Mouse (Mus musculus) CH12.LX (cell line): ENCODE results near the gene Trim33. TPM values are rescaled to one million over a fixed set of nuclear protein-coding genes. Genes with fewer than 3 reads are reported as not detected.

Experiments used
- DNase-seq: peaks from one replicate; pipeline ENCODE4 v3.0.0-alpha.2; 2013; ENCODE audit errors: extremely low read depth
- H3K27ac ChIP-seq: 2 replicates; pipeline ENCODE4 v1.5.1; 2012; ENCODE audit warnings: low read depth, mild to moderate bottlenecking, control low read depth, moderate library complexity; ENCODE audit not compliant: insufficient read depth
- H3K27me3 ChIP-seq: replicated peaks from 2 replicates; pipeline ENCODE3; 2012; ENCODE audit warnings: inconsistent platforms
- H3K36me3 ChIP-seq, 2 experiments: replicated peaks in 1 of 2; 2 replicates each; pipeline versions ENCODE3 to v1.6.1; 2012; ENCODE audit warnings: inconsistent platforms in 1 of 2, low read length in 1 of 2, mild to moderate bottlenecking in 1 of 2, mixed read lengths in 1 of 2, moderate library complexity in 1 of 2; ENCODE audit not compliant: control insufficient read depth in 1 of 2, insufficient read depth in 1 of 2
- H3K4me1 ChIP-seq, 2 experiments: 2 replicates each; pipeline ENCODE4 v1.6.1; 2012; ENCODE audit warnings: inconsistent platforms in 1 of 2, moderate library complexity in 1 of 2; ENCODE audit not compliant: insufficient read depth in 2 of 2, control insufficient read depth in 1 of 2
- H3K4me2 ChIP-seq: 2 replicates; pipeline ENCODE4 v1.6.1; 2012; ENCODE audit warnings: low read depth, mild to moderate bottlenecking, control low read depth; ENCODE audit not compliant: poor library complexity, insufficient read depth, severe bottlenecking
- H3K4me3 ChIP-seq, 3 experiments: fragments of 150-350 bp in 1 of 3; sonication (generic) in 1 of 3; replicated peaks in 1 of 3; 2 replicates each; pipeline versions ENCODE3 to v1.5.1; 2011 to 2012; ENCODE audit warnings: low read depth in 2 of 3, low read length in 2 of 3, mild to moderate bottlenecking in 2 of 3, moderate library complexity in 2 of 3, control low read depth in 1 of 3, improper control_type of control experiment in 1 of 3, inconsistent platforms in 1 of 3, mixed read lengths in 1 of 3; ENCODE audit not compliant: poor library complexity in 1 of 3
- H3K79me2 ChIP-seq: replicated peaks from 2 replicates; pipeline ENCODE4 v1.6.1; 2012; ENCODE audit warnings: mild to moderate bottlenecking, moderate library complexity; ENCODE audit not compliant: control insufficient read depth, poor library complexity, insufficient read depth, severe bottlenecking; ENCODE audit errors: extremely low read depth
- H3K9ac ChIP-seq: 2 replicates; pipeline ENCODE4 v1.6.1; 2012; ENCODE audit warnings: low read depth, mild to moderate bottlenecking, control low read depth, moderate library complexity; ENCODE audit not compliant: insufficient read depth
- H3K9me3 ChIP-seq: replicated peaks from 2 replicates; pipeline ENCODE3; 2012; ENCODE audit warnings: low read length, inconsistent platforms, mixed read lengths
- BHLHE40 ChIP-seq: IDR thresholded peaks from 2 replicates; pipeline ENCODE4 v1.6.1; 2011; ENCODE audit warnings: mild to moderate bottlenecking, low read depth, low read length, improper control_type of control experiment
- CHD1 ChIP-seq: IDR thresholded peaks from 2 replicates; pipeline ENCODE4 v1.6.1; 2012; ENCODE audit warnings: low read depth, low read length, improper control_type of control experiment, inconsistent platforms
- CHD2 ChIP-seq: IDR thresholded peaks from 2 replicates; pipeline ENCODE4 v1.6.1; 2011; ENCODE audit warnings: low read length, improper control_type of control experiment
- CTCF ChIP-seq, 2 experiments: IDR thresholded peaks in 1 of 2; conservative IDR thresholded peaks in 1 of 2; 2 replicates each; pipeline ENCODE4 v1.5.1; 2011 to 2012; ENCODE audit warnings: low read depth in 2 of 2, low read length in 2 of 2, improper control_type of control experiment in 1 of 2, inconsistent platforms in 1 of 2, mild to moderate bottlenecking in 1 of 2, moderate library complexity in 1 of 2
- E2F4 ChIP-seq: IDR thresholded peaks from 2 replicates; pipeline ENCODE4 v1.6.1; 2011; ENCODE audit warnings: low read depth, low read length, improper control_type of control experiment; ENCODE audit not compliant: insufficient replicate concordance
- ELF1 ChIP-seq: IDR thresholded peaks from 2 replicates; pipeline ENCODE4 v1.6.1; 2014; ENCODE audit warnings: low read depth, mild to moderate bottlenecking, inconsistent platforms, low read length, improper control_type of control experiment
- EP300 ChIP-seq: IDR thresholded peaks from 2 replicates; pipeline ENCODE4 v1.6.1; 2011; ENCODE audit warnings: low read length, improper control_type of control experiment
- ETS1 ChIP-seq: conservative IDR thresholded peaks from 2 replicates; pipeline ENCODE4 v1.6.1; 2012; ENCODE audit warnings: low read depth, mild to moderate bottlenecking, inconsistent platforms, low read length, improper control_type of control experiment, moderate library complexity
- HCFC1 ChIP-seq: IDR thresholded peaks from 2 replicates; pipeline ENCODE4 v1.6.1; 2012; ENCODE audit warnings: low read depth, mild to moderate bottlenecking, inconsistent platforms, low read length, improper control_type of control experiment
- IRF4 ChIP-seq: IDR thresholded peaks from 2 replicates; pipeline ENCODE4 v1.6.1; 2014; ENCODE audit warnings: low read depth, mild to moderate bottlenecking, inconsistent platforms, low read length, improper control_type of control experiment
- JUN ChIP-seq: IDR thresholded peaks from 2 replicates; pipeline ENCODE4 v1.6.1; 2011; ENCODE audit warnings: low read depth, mild to moderate bottlenecking, low read length, improper control_type of control experiment, moderate library complexity; ENCODE audit not compliant: insufficient read depth
- JUND ChIP-seq: conservative IDR thresholded peaks from 2 replicates; pipeline ENCODE4 v1.6.1; 2011; ENCODE audit warnings: low read depth, low read length, improper control_type of control experiment
- KAT2A ChIP-seq: IDR thresholded peaks from 2 replicates; pipeline ENCODE4 v1.6.1; 2012; ENCODE audit warnings: low read length, improper control_type of control experiment, inconsistent platforms; ENCODE audit not compliant: insufficient replicate concordance
- MAFK ChIP-seq: IDR thresholded peaks from 2 replicates; pipeline ENCODE4 v1.6.1; 2011; ENCODE audit warnings: low read length, improper control_type of control experiment; ENCODE audit not compliant: insufficient replicate concordance
- MAZ ChIP-seq: IDR thresholded peaks from 2 replicates; pipeline ENCODE4 v1.6.1; 2012; ENCODE audit warnings: low read depth, mild to moderate bottlenecking, inconsistent platforms, low read length, improper control_type of control experiment, moderate library complexity
- MEF2A ChIP-seq: IDR thresholded peaks from 2 replicates; pipeline ENCODE4 v1.6.1; 2014; ENCODE audit warnings: low read depth, mild to moderate bottlenecking, inconsistent platforms, low read length, improper control_type of control experiment, borderline replicate concordance
- MYC ChIP-seq: IDR thresholded peaks from 2 replicates; pipeline ENCODE4 v1.6.1; 2011; ENCODE audit warnings: low read depth, mild to moderate bottlenecking, improper control_type of control experiment, low read length
- NRF1 ChIP-seq: IDR thresholded peaks from 2 replicates; pipeline ENCODE4 v1.6.1; 2014; ENCODE audit warnings: low read depth, mild to moderate bottlenecking, inconsistent platforms, low read length, improper control_type of control experiment, moderate library complexity
- POLR2A ChIP-seq: IDR thresholded peaks from 2 replicates; pipeline ENCODE4 v1.6.1; 2011; ENCODE audit warnings: low read depth, mild to moderate bottlenecking, improper control_type of control experiment, low read length
- RAD21 ChIP-seq: IDR thresholded peaks from 2 replicates; pipeline ENCODE4 v1.6.1; 2011; ENCODE audit warnings: low read depth, mild to moderate bottlenecking, low read length, improper control_type of control experiment, moderate library complexity
- RCOR1 ChIP-seq: conservative IDR thresholded peaks from 2 replicates; pipeline ENCODE4 v1.6.1; 2012; ENCODE audit warnings: low read depth, mild to moderate bottlenecking, inconsistent platforms, low read length, improper control_type of control experiment
- SIN3A ChIP-seq: IDR thresholded peaks from 2 replicates; pipeline ENCODE4 v1.6.1; 2012; ENCODE audit warnings: low read length, improper control_type of control experiment, inconsistent platforms
- TBP ChIP-seq: conservative IDR thresholded peaks from 2 replicates; pipeline ENCODE4 v1.6.1; 2011; ENCODE audit warnings: low read depth, low read length, improper control_type of control experiment
- UBTF ChIP-seq: IDR thresholded peaks from 2 replicates; pipeline ENCODE4 v1.6.1; 2012; ENCODE audit warnings: low read depth, mild to moderate bottlenecking, inconsistent platforms, low read length, improper control_type of control experiment, moderate library complexity
- USF2 ChIP-seq: conservative IDR thresholded peaks from 2 replicates; pipeline ENCODE4 v1.6.1; 2011; ENCODE audit warnings: low read depth, low read length, improper control_type of control experiment
- ZC3H11A ChIP-seq: IDR thresholded peaks from 2 replicates; pipeline ENCODE4 v1.6.1; 2012; ENCODE audit warnings: low read depth, mild to moderate bottlenecking, inconsistent platforms, low read length, improper control_type of control experiment
- ZKSCAN1 ChIP-seq: IDR thresholded peaks from 2 replicates; pipeline ENCODE4 v1.6.1; 2012; ENCODE audit warnings: low read depth, inconsistent platforms, low read length, improper control_type of control experiment, borderline replicate concordance
- ZMIZ1 ChIP-seq: IDR thresholded peaks from 2 replicates; pipeline ENCODE4 v1.6.1; 2012; ENCODE audit warnings: low read depth, mild to moderate bottlenecking, inconsistent platforms, low read length, improper control_type of control experiment
- ZNF384 ChIP-seq: IDR thresholded peaks from 2 replicates; pipeline ENCODE4 v1.6.1; 2012; ENCODE audit warnings: low read depth, low read length, improper control_type of control experiment, inconsistent platforms
- dilution Hi-C: fragments of 300-500 bp; cut with MboI; formaldehyde crosslinking; loops from 2 replicates; pipeline ENCODE4 v1.14.3; 2020; ENCODE audit warnings: low sequenced_read_pairs; ENCODE audit not compliant: extremely low pct_unique_long_range_greater_than_20kb, extremely low pct_ligation_motif_present
- in situ Hi-C: fragments of 300-500 bp; cut with MboI; formaldehyde crosslinking; loops from 3 replicates; pipeline ENCODE4 v1.14.3; 2019; ENCODE audit warnings: low sequenced_read_pairs, low pct_ligation_motif_present, low pct_unique_long_range_greater_than_20kb, mixed read lengths
- polyA plus RNA-seq: library from polyadenylated mRNA; unstranded; fragments of >175 nt; gene quantifications from 2 replicates; pipeline ENCODE4 v1.2.1, GENCODE M21; 2012; ENCODE audit warnings: low read depth; ENCODE audit not compliant: insufficient read length
- total RNA-seq, 2 experiments: library from RNA; depleted of rRNA; stranded (reverse); fragments of 300-350 nt in 1 of 2; fragments of >200 nt in 1 of 2; gene quantifications; 2 replicates each; pipeline ENCODE4 v1.2.3; 2012 to 2014

The Trim33 gene
- total and polyA plus RNA-seq, 3 experiments, result 11.7 to 29.3 (median 28.1) TPM

- Histone ChIP-seq H3K79me2 (no peaks in the 10 kb centered on the region), H3K27me3 (peaks cover 2% of the 10 kb centered on the region), H3K36me3 (no peaks in the 10 kb centered on the region), H3K9ac (no peak overlapping the region), H3K27ac (no peak overlapping the region), H3K4me2 (no peak overlapping the region), H3K9me3 (peaks cover 5% of the 10 kb centered on the region), H3K4me1 (peaks cover 23 to 66% of the 10 kb centered on the region in 2 experiments), H3K4me3 (no peak overlapping the region)
- DNase-seq, result peak; percentile 93
- in situ Hi-C loops (no loop called here), dilution Hi-C loops (no loop called here)
- TF ChIP-seq JUN, result no peak
- TF ChIP-seq ZNF384, result no peak
- no peak for TF ChIP-seq CHD1
- no peak for TF ChIP-seq MAFK
- TF ChIP-seq CHD2, result 0 out of 2 replicates have a peak, but pooled peaks have one; percentile 34
- TF ChIP-seq NRF1, result no peak
- TF ChIP-seq CTCF (conservative IDR thresholded peaks at IDR 0.05 in 1 of 2, IDR thresholded peaks at IDR 0.05 in 1 of 2; ENCODE audit: low read depth in 2 of 2, low read length in 2 of 2), result no peak
- peak; percentile 77 for TF ChIP-seq TBP
- TF ChIP-seq MEF2A, result peak; percentile 92
- TF ChIP-seq IRF4, result peak; percentile 38; the same call in 1 of the 2 replicates
- TF ChIP-seq SIN3A, result peak; percentile 65
- no peak for TF ChIP-seq UBTF
- no peak for TF ChIP-seq EP300
- TF ChIP-seq POLR2A, result no peak
- TF ChIP-seq KAT2A, result no peak
- no peak for TF ChIP-seq USF2
- no peak for TF ChIP-seq RAD21
- peak; percentile 58 for TF ChIP-seq HCFC1
- TF ChIP-seq JUND, result 0 out of 2 replicates have a peak, but pooled peaks have one; percentile 10
- no peak for TF ChIP-seq BHLHE40
- no peak for TF ChIP-seq ZC3H11A
- 0 out of 2 replicates have a peak, but pooled peaks have one; percentile 43 for TF ChIP-seq MYC
- TF ChIP-seq E2F4, result no peak
- TF ChIP-seq RCOR1, result no peak
- TF ChIP-seq ELF1, result peak; percentile 75
- peak; percentile 56; the same call in 1 of the 2 replicates for TF ChIP-seq ETS1
- no peak for TF ChIP-seq MAZ
- TF ChIP-seq ZKSCAN1, result no peak
- TF ChIP-seq ZMIZ1, result no peak
These were observed 98.9 kb downstream of the Trim33 start for GRCm38 (mm10) chr3:103378018-103378417.
